22 mouse cellular contexts compared by ENCODE assay signal in genomic region chr13:43762901-43763300, GRCm38 (mm10). TPM values are rescaled to one million over a fixed set of nuclear protein-coding genes. Genes with fewer than 3 reads are reported as not detected.
A peak's percentile ranks its signal among the peaks of the same experiment; 100 is the strongest.
DNase-seq lines count a peak whose midpoint lies in the region; TF ChIP-seq lines count a peak whose summit lies in the region.
"Had no signal": no experiment of that assay in that cellular context is flagged by ENCODE, and none has a peak within 500 bp of the region (broad histone marks: within the 10 kb centered on the region; RNA-seq: fewer than 3 reads in every experiment).

No protein-coding gene starts in this region.

- H3K4me1 ChIP-seq in spleen, adult 2 months (ENCODE audit: control insufficient read depth, insufficient read depth, insufficient read length), result peaks cover 26% of the 10 kb centered on the region
- peaks cover 35 to 70% of the 10 kb centered on the region in 2 experiments for H3K4me1 ChIP-seq in CH12.LX (ENCODE audit: control insufficient read depth in 1 of 2, insufficient read depth in 2 of 2)
- H3K4me1 ChIP-seq: embryonic facial prominence, embryonic 15.5 days had no signal

- dilution Hi-C loops in CH12.LX (cut with MboI; ENCODE audit: extremely low pct_ligation_motif_present, extremely low pct_unique_long_range_greater_than_20kb, low sequenced_read_pairs), result no loop called here

- TF ChIP-seq POLR2A in spleen, adult 2 months (IDR thresholded peaks at IDR 0.05; ENCODE audit: low read depth, low read length), result no peak
- TF ChIP-seq POLR2A in CH12.LX (IDR thresholded peaks at IDR 0.05; ENCODE audit: low read depth, low read length), result no peak

- DNase-seq in spleen, adult 2 months (ENCODE audit: low read depth in 1 of 2, low spot score in 2 of 2), result peak in 1 of 2 experiments; percentile 36
- no peak for DNase-seq in spleen, postnatal 10 days (ENCODE audit: low spot score in 2 of 2)
- no peak for DNase-seq in CH12.LX (ENCODE audit: extremely low read depth)
- DNase-seq in ovary, adult 18-20 months (ENCODE audit: low spot score), result no peak
- no peak for DNase-seq in layer of hippocampus, adult 2 months (ENCODE audit: low spot score in 2 of 2)
- DNase-seq: adrenal gland, adult 2 months; adrenal gland, postnatal 10 days; adrenal gland, postnatal 25 days; cerebellum, adult 11 months; cerebellum, adult 18-20 months; cerebellum, adult 8-10 months; cerebellum, adult 9-11 months; cerebellum, postnatal 14 days; cerebellum, postnatal 36 days; embryo, embryonic 11 days had no signal

- TF ChIP-seq CTCF in spleen, adult 2 months (IDR thresholded peaks at IDR 0.05; ENCODE audit: extremely low read depth, insufficient read depth, insufficient read length, insufficient replicate concordance), result no peak
- TF ChIP-seq CTCF in CH12.LX (conservative IDR thresholded peaks at IDR 0.05 in 1 of 2, IDR thresholded peaks at IDR 0.05 in 1 of 2; ENCODE audit: low read depth in 2 of 2, low read length in 2 of 2), result no peak
- no peak for TF ChIP-seq CTCF in layer of hippocampus, adult 2 months (conservative IDR thresholded peaks at IDR 0.05)

- TF ChIP-seq RAD21 in CH12.LX (IDR thresholded peaks at IDR 0.05; ENCODE audit: low read depth, low read length), result no peak

- no peak overlapping the region for H3K4me3 ChIP-seq in spleen, adult 2 months (ENCODE audit: extremely low read depth, insufficient read depth, insufficient read length)
- H3K4me3 ChIP-seq in CH12.LX (replicated peaks in 1 of 3; ENCODE audit: low read depth in 2 of 3, low read length in 2 of 3, poor library complexity in 1 of 3), result no peak overlapping the region
- H3K4me3 ChIP-seq in layer of hippocampus, adult 2 months, result no peak overlapping the region
- H3K4me3 ChIP-seq: embryonic facial prominence, embryonic 13.5 days; embryonic facial prominence, embryonic 15.5 days; erythroblast, embryonic 14.5 days; forebrain, embryonic 10.5 days; forebrain, embryonic 12.5 days had no signal

- peaks cover 4% of the 10 kb centered on the region for H3K79me2 ChIP-seq in CH12.LX (replicated peaks; ENCODE audit: control insufficient read depth, extremely low read depth, insufficient read depth, poor library complexity, severe bottlenecking)

- no peak overlapping the region for H3K4me2 ChIP-seq in CH12.LX (ENCODE audit: insufficient read depth, low read depth, poor library complexity, severe bottlenecking)
- H3K4me2 ChIP-seq: embryonic facial prominence, embryonic 13.5 days; embryonic facial prominence, embryonic 15.5 days; forebrain, embryonic 12.5 days had no signal

- peaks cover 7% of the 10 kb centered on the region for H3K9me3 ChIP-seq in CH12.LX (replicated peaks; ENCODE audit: low read length)
- H3K9me3 ChIP-seq: embryonic facial prominence, embryonic 13.5 days; embryonic facial prominence, embryonic 15.5 days; forebrain, embryonic 10.5 days had no signal

- no peak for TF ChIP-seq EP300 in CH12.LX (IDR thresholded peaks at IDR 0.05; ENCODE audit: low read length)

- H3K36me3 ChIP-seq in spleen, adult 2 months (ENCODE audit: control insufficient read depth, insufficient read depth, low read length), result no peaks in the 10 kb centered on the region
- peaks cover 0 to 7% of the 10 kb centered on the region in 2 experiments for H3K36me3 ChIP-seq in CH12.LX (replicated peaks in 1 of 2; ENCODE audit: control insufficient read depth in 1 of 2, insufficient read depth in 1 of 2, low read length in 1 of 2)
- H3K36me3 ChIP-seq: embryonic facial prominence, embryonic 13.5 days; embryonic facial prominence, embryonic 15.5 days; forebrain, embryonic 10.5 days; forebrain, embryonic 12.5 days had no signal

- no peaks in the 10 kb centered on the region for H3K27me3 ChIP-seq in spleen, adult 2 months (ENCODE audit: control insufficient read depth, insufficient read depth, low read length)
- H3K27me3 ChIP-seq in CH12.LX (replicated peaks), result no peaks in the 10 kb centered on the region
- H3K27me3 ChIP-seq: embryonic facial prominence, embryonic 13.5 days; embryonic facial prominence, embryonic 15.5 days; forebrain, embryonic 12.5 days had no signal

- H3K27ac ChIP-seq in spleen, adult 2 months (ENCODE audit: insufficient read depth, low read length), result peak overlapping the region; percentile 63; the same call in 1 of the 2 replicates
- no peak overlapping the region for H3K27ac ChIP-seq in CH12.LX (ENCODE audit: insufficient read depth, low read depth)
- no peak overlapping the region for H3K27ac ChIP-seq in layer of hippocampus, adult 2 months
- H3K27ac ChIP-seq: embryonic facial prominence, embryonic 13.5 days; embryonic facial prominence, embryonic 15.5 days; forebrain, embryonic 10.5 days; forebrain, embryonic 12.5 days had no signal

- in situ Hi-C loops in CH12.LX (cut with MboI; ENCODE audit: low pct_ligation_motif_present, low pct_unique_long_range_greater_than_20kb, low sequenced_read_pairs), result no loop called here

- H3K9ac ChIP-seq in CH12.LX (ENCODE audit: insufficient read depth, low read depth), result no peak overlapping the region
- H3K9ac ChIP-seq: embryonic facial prominence, embryonic 13.5 days; embryonic facial prominence, embryonic 15.5 days; forebrain, embryonic 12.5 days had no signal

- 35% methylated on average over 9 of the region's 9 CpGs for WGBS in spleen, adult 2 months

TF ChIP-seq in CH12.LX, 34 proteins besides CTCF, POLR2A, EP300 and RAD21:
- peak; percentile 42; the same call in 1 of the 2 replicates for TF ChIP-seq ZNF384 (IDR thresholded peaks at IDR 0.05; ENCODE audit: low read depth, low read length)
- no peak for TF ChIP-seq KAT2A (IDR thresholded peaks at IDR 0.05; ENCODE audit: insufficient replicate concordance, low read length)
- no peak for TF ChIP-seq ELF1 (IDR thresholded peaks at IDR 0.05; ENCODE audit: low read depth, low read length)
- no peak for TF ChIP-seq POLR2AphosphoS2 (IDR thresholded peaks at IDR 0.05; ENCODE audit: low read depth, low read length)
TF ChIP-seq in CH12.LX: peak in this region for 1.

RNA-seq across cellular contexts. Expression of gene Cd83, which starts 21.7 kb away (rescaled TPM):
- polyA plus RNA-seq in spleen, adult 2 months (2012; rRNA removed), result 38.3 and 58.4 TPM in 2 replicates
- total RNA-seq in CH12.LX (2012; rRNA removed) (103 and 129 TPM in 2 replicates), CH12.LX (2014; rRNA removed) (298 and 307 TPM in 2 replicates)
- polyA plus RNA-seq in CH12.LX (2012; ENCODE audit: insufficient read length, low read depth), result 106 and 109 TPM in 2 replicates
- 1 to 10 TPM; 7.5 to 8.3 TPM for total RNA-seq in layer of hippocampus, adult 2 months (2021)
- total RNA-seq: common myeloid progenitor, adult 5-6 weeks; MEL had no signal
- polyA plus RNA-seq: erythroblast, embryonic 14.5 days had no signal

Comparison
In these comparisons a context has a peak if more than half of its experiments do, and no peak if none do; other contexts are left out.
1. RNA of gene Cd83, which starts 21.7 kb away (total RNA-seq): 103 to 307 TPM in CH12.LX; 7.5 to 8.3 TPM in layer of hippocampus, adult 2 months; every median in the first group is over 10 times any median in the second.